ENCODE assay signal across 8 mouse cellular contexts in genomic region chr9:113793513-113793905, GRCm38 (mm10). TPM values are rescaled to one million over a fixed set of nuclear protein-coding genes. Genes with fewer than 3 reads are reported as not detected.
DNase-seq lines count a peak whose midpoint lies in the region; ATAC-seq and TF ChIP-seq lines count a peak whose summit lies in the region.

No protein-coding gene starts in this region.

- TF ChIP-seq CTCF in embryonic fibroblast, embryonic 13.5 days (IDR thresholded peaks at IDR 0.05; ENCODE audit: borderline replicate concordance, insufficient read depth, low read length): no peak

- DNase-seq in kidney, postnatal 4 days: no peak
- DNase-seq in intestine, embryonic 14.5 days (ENCODE audit: low spot score): no peak
- no peak for DNase-seq in left cerebral cortex, postnatal 14 days (ENCODE audit: low spot score in 2 of 2)
- no peak for DNase-seq in urinary bladder, postnatal 36 days (ENCODE audit: low spot score in 2 of 2)
- no peak for DNase-seq in gastrocnemius, postnatal 4 days (ENCODE audit: low spot score in 2 of 2)

- H3K4me3 ChIP-seq in kidney, embryonic 14.5 days (ENCODE audit: low read length): peak overlapping the region; percentile 41
- peak overlapping the region; percentile 8; the same call in 1 of the 2 replicates for H3K4me3 ChIP-seq in embryonic fibroblast, embryonic 13.5 days (ENCODE audit: insufficient read depth, low read length)
- peak overlapping the region; percentile 41 for H3K4me3 ChIP-seq in intestine, embryonic 14.5 days (ENCODE audit: low read depth, low read length)
- H3K4me3 ChIP-seq in midbrain, embryonic 16.5 days (ENCODE audit: low read depth, low read length): peak overlapping the region; percentile 49

- H3K4me2 ChIP-seq in kidney, embryonic 14.5 days (replicated peaks; ENCODE audit: low read depth, low read length): peak overlapping the region; percentile 62
- H3K4me2 ChIP-seq in intestine, embryonic 14.5 days (ENCODE audit: low read length): peak overlapping the region; percentile 61
- H3K4me2 ChIP-seq in midbrain, embryonic 16.5 days (ENCODE audit: low read length): peak overlapping the region; percentile 74

- no peaks in the 10 kb centered on the region for H3K9me3 ChIP-seq in kidney, embryonic 14.5 days (ENCODE audit: control insufficient read depth, low read length)
- no peaks in the 10 kb centered on the region for H3K9me3 ChIP-seq in intestine, embryonic 14.5 days (ENCODE audit: control insufficient read depth, low read length)
- no peaks in the 10 kb centered on the region for H3K9me3 ChIP-seq in midbrain, embryonic 16.5 days (replicated peaks; ENCODE audit: control insufficient read depth, low read length, poor library complexity, severe bottlenecking)

- no peaks in the 10 kb centered on the region for H3K36me3 ChIP-seq in kidney, embryonic 14.5 days (ENCODE audit: control insufficient read depth, insufficient read depth, low read length)
- no peaks in the 10 kb centered on the region for H3K36me3 ChIP-seq in intestine, embryonic 14.5 days (ENCODE audit: control insufficient read depth, insufficient read depth, low read length)
- H3K36me3 ChIP-seq in midbrain, embryonic 16.5 days (ENCODE audit: control insufficient read depth, insufficient read depth, low read length): no peaks in the 10 kb centered on the region

- intact Hi-C loops in left cerebral cortex, postnatal 14 days (cut with DNase I): loop anchor here (5.0 kb wide), 1 partner anchor 51 kb away; the partner anchor contains the start of gene Clasp2

- no peak for TF ChIP-seq POLR2A in embryonic fibroblast, embryonic 13.5 days (IDR thresholded peaks at IDR 0.05; ENCODE audit: low read depth, low read length)

- peak overlapping the region; percentile 53 for H3K9ac ChIP-seq in kidney, embryonic 14.5 days (ENCODE audit: low read depth, low read length)
- peak overlapping the region; percentile 40 for H3K9ac ChIP-seq in intestine, embryonic 14.5 days (ENCODE audit: low read length)
- H3K9ac ChIP-seq in midbrain, embryonic 16.5 days (ENCODE audit: low read depth, low read length): peak overlapping the region; percentile 76

- no peak for ATAC-seq in kidney, embryonic 14.5 days (ENCODE audit: low FRiP score, low TSS enrichment)
- no peak for ATAC-seq in intestine, embryonic 14.5 days (replicated peaks; ENCODE audit: low FRiP score, low TSS enrichment, low read depth)
- no peak for ATAC-seq in midbrain, embryonic 16.5 days

- 37% methylated on average over 3 of the region's 3 CpGs for WGBS in kidney, embryonic 14.5 days
- WGBS in intestine, embryonic 14.5 days: 46% methylated on average over 3 of the region's 3 CpGs
- 9% methylated on average over 3 of the region's 3 CpGs for WGBS in midbrain, embryonic 16.5 days

- H3K27ac ChIP-seq in kidney, embryonic 14.5 days (ENCODE audit: low read depth, low read length): 0 out of 2 replicates have a peak overlapping the region, but pooled peaks have one; percentile 45
- H3K27ac ChIP-seq in embryonic fibroblast, embryonic 13.5 days (ENCODE audit: insufficient read depth, low read length): no peak overlapping the region
- H3K27ac ChIP-seq in intestine, embryonic 14.5 days (ENCODE audit: low read depth): peak overlapping the region; percentile 77
- H3K27ac ChIP-seq in midbrain, embryonic 16.5 days (ENCODE audit: low read length): peak overlapping the region; percentile 91

- H3K4me1 ChIP-seq in kidney, embryonic 14.5 days (ENCODE audit: control insufficient read depth, insufficient read depth, low read length): peaks cover 5% of the 10 kb centered on the region; the same call in 1 of the 2 replicates
- peaks cover 9% of the 10 kb centered on the region for H3K4me1 ChIP-seq in embryonic fibroblast, embryonic 13.5 days (ENCODE audit: control insufficient read depth, insufficient read depth, low read length)
- H3K4me1 ChIP-seq in intestine, embryonic 14.5 days (replicated peaks; ENCODE audit: control insufficient read depth, insufficient read depth, low read length): peaks cover 11% of the 10 kb centered on the region
- H3K4me1 ChIP-seq in midbrain, embryonic 16.5 days (ENCODE audit: control insufficient read depth, insufficient read depth, low read length): peaks cover 22% of the 10 kb centered on the region

- H3K27me3 ChIP-seq in kidney, embryonic 14.5 days (ENCODE audit: control insufficient read depth, insufficient read depth, low read length): no peaks in the 10 kb centered on the region
- no peaks in the 10 kb centered on the region for H3K27me3 ChIP-seq in intestine, embryonic 14.5 days (replicated peaks; ENCODE audit: control insufficient read depth, insufficient read depth, low read length)
- no peaks in the 10 kb centered on the region for H3K27me3 ChIP-seq in midbrain, embryonic 16.5 days (ENCODE audit: control insufficient read depth, insufficient read depth, low read depth, low read length)

RNA-seq across cellular contexts. Expression of gene Clasp2, which starts 52.2 kb away (rescaled TPM):
- 20.3 and 29.6 TPM in 2 replicates for polyA plus RNA-seq in kidney, embryonic 14.5 days (2014; fragmentation: Nextera tagmentation; extraction: Ambion mirVana)
- 37.5 and 43.7 TPM in 2 replicates for polyA plus RNA-seq in embryonic fibroblast, embryonic 13.5 days (2011; ENCODE audit: insufficient read length, low read depth, missing spikeins)
- polyA plus RNA-seq in intestine, embryonic 14.5 days (2014; fragmentation: Nextera tagmentation; extraction: Ambion mirVana): 30.3 and 31.7 TPM in 2 replicates
- polyA plus RNA-seq in midbrain, embryonic 16.5 days (2015; fragmentation: Nextera tagmentation; extraction: Ambion mirVana): 145 and 154 TPM in 2 replicates
- 100 to 1,000 TPM; 297 to 298 TPM for total RNA-seq in left cerebral cortex, postnatal 14 days (2021)
- 10 to 100 TPM; 52.3 to 58.3 TPM for total RNA-seq in gastrocnemius, postnatal 4 days (2021)
